Mouse (Mus musculus) left cerebral cortex, adult 18-20 months (tissue): ENCODE results near the gene Pde6g. TPM values are rescaled to one million over a fixed set of nuclear protein-coding genes. Genes with fewer than 3 reads are reported as not detected.
A peak's percentile ranks its signal among the peaks of the same experiment; 100 is the strongest.

Source experiments
- DNase-seq, 2 experiments: peaks; one replicate each; pipeline ENCODE4 v3.0.0; 2021 to 2022; ENCODE audit warnings: low spot score in 2 of 2, mixed read lengths in 1 of 2
- long read RNA-seq, 2 experiments: library from polyadenylated mRNA; stranded (forward); transcript quantifications; one replicate each; pipeline ENCODE4 v2.0.0; 2021
- total RNA-seq, 2 experiments: library from RNA; stranded (reverse); gene quantifications; 2 replicates each; pipeline ENCODE4 v1.2.3; 2021

Gene Pde6g
- total RNA-seq = under 1 TPM; 0.40 to 0.58 TPM
- long read RNA-seq, experiment 1, partial matches to known transcripts = 1 of 1 reads
- long read RNA-seq, experiment 1, other reads (novel, unspliced or antisense) = 0 of 1 reads
- long read RNA-seq, experiment 2 = 0 reads

DNA sequence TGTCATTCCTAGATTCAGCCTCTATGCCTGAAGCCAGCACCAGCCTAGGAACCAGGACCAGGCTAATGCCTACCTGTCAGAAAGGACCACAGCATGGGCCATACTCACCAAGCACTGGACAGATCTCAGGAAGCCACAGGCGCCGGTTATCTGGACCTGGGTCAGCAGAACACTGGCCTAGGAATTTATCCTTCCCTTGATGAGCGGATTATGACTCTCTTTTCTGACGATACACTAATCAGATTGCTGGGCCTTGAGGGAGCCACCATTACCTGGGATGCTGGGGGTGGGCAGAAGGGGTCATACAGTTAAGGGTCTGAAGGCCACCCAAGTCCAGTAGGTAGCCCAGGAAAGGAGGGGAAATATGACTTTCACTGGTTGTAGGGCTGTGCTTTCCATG, at the start of gene Pde6g:
Gene Pde6g, minus strand, starts transcription at position 195 of the 400 bp plus-strand sequence.
- DNase-seq = no peak

- DNase-seq = no peak
Measured at GRCm38 (mm10) chr11:120501701-120502100, 48.4 kb upstream of the Pde6g start.

DNA sequence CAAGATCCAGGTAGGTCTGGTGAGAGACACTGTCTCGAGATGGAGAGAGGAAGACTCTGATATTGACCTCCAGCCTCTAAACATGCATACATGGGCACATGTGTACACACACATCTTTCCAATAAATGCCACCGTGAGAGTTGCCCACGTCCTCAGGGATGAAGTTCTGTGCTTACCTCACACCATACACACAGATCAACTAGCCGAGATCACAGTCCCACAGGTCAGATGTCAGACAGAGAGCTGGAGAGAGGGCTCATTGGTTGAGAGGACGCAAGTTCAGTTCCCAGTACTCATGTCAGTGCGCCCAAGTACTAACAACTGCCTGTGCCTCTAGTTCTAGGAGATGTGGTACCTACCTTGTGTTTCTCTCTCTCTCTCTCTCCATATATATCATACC, 47.7 kb upstream of the Pde6g start:
- DNase-seq = no peak

- DNase-seq = no peak
Measured at GRCm38 (mm10) chr11:120500357-120500756, 47.1 kb upstream of the Pde6g start.

DNA sequence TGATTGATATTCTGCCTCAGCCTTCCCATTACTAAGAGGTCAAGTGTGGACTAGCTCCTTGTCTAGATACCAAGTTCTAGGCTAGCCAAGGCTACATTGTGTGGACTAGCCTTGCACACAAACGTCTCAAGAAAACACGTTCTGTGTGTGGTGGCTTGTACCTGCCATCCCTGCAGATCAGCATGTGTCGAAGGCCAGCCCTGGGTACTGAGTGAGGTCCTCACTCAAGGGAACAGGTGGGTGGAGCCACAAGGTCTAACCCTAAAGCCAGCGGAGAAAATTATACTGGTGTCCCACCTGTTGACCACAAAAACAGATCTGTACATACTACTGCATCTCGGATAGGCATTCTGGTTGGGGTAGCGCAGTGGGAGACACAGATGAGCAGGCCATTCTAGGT, 46.6 kb upstream of the Pde6g start:
- no peak for DNase-seq

- DNase-seq = no peak
Measured at GRCm38 (mm10) chr11:120498891-120499290, 45.6 kb upstream of the Pde6g start.

DNA sequence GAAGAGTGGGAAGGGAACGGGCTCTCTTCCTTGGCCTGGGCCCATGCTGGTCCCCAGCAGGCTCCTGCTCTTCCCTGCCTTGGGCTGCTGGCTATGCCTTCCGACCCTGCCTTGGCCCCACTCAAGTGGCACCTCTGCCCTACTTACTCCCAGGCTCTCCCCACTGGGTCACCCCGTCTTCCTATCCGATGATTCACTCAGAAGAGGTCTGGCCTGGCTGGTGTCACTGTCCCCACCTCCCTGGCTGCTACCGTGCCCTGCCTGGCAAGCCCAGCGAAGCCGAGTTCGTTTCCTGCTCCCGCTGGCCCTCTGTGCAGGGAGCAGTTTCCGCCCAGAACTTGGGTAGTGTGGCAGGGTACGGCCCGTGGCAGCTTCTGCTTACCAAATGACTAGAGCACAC, 44.9 kb upstream of the Pde6g start:
- no peak for DNase-seq

DNA sequence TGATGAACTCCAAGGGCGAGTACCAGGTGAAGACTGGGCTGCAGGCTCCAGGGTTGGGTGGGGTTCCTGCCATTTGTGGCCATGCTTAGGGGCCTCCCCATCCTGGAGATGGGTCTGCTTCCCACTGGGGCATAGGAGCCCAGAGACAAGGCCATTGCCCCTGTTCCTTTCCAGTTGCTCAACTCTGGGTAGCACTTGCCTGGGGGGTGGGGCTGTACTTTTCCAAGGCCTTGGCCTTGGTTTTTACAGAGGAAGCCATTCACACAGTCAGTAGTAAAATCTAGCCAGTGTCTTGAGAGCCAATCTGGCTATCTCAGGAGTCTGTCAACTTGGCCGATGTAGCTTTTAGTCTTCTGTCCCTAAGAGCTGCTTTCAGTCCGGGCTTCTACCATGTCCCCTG, 44.1 kb upstream of the Pde6g start:
- no peak for DNase-seq

DNA sequence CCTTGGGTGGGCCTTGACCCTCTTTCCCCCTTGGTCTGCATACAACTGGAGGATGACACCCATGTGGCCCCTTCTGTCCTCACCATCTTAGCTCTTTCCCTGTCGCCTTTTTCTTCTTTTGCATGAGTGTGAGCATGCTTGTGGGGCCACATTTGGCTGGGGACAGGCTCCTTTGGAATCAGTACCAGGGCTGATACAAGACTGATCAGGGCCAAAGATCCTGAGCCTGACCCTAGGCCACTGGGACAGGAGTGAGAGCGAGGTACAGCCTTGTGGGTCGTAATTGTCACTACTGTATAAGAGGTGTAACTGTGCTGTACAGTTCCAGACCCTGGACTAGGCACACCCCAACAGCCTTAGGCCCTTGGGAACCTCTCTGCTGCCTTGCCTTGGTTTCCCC, 40.6 kb upstream of the Pde6g start:
- DNase-seq = no peak

DNA sequence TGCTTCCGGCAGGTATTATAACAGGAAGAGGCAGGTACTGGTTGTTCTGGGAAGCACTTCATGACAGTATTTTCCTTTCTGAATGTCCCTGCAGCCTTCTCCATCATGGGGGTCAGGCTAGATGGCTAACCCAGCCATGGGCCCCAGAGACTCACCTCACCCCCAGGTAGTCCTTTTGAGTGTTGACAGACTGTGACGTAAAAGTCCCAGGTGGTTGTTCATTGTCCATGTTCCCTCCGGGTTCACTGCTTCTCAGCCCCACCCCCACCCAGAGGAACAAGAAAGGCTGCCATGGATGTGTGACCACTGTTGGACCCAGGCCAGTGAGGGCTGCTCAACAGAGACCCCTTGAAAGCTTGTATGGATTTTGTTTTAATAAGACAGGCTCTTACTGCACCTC, 40.1 kb upstream of the Pde6g start:
- DNase-seq = no peak

GRCm38 (mm10) chr11:120492878-120493203, 39.5 kb upstream of the Pde6g start:
- DNase-seq = no peak

DNA sequence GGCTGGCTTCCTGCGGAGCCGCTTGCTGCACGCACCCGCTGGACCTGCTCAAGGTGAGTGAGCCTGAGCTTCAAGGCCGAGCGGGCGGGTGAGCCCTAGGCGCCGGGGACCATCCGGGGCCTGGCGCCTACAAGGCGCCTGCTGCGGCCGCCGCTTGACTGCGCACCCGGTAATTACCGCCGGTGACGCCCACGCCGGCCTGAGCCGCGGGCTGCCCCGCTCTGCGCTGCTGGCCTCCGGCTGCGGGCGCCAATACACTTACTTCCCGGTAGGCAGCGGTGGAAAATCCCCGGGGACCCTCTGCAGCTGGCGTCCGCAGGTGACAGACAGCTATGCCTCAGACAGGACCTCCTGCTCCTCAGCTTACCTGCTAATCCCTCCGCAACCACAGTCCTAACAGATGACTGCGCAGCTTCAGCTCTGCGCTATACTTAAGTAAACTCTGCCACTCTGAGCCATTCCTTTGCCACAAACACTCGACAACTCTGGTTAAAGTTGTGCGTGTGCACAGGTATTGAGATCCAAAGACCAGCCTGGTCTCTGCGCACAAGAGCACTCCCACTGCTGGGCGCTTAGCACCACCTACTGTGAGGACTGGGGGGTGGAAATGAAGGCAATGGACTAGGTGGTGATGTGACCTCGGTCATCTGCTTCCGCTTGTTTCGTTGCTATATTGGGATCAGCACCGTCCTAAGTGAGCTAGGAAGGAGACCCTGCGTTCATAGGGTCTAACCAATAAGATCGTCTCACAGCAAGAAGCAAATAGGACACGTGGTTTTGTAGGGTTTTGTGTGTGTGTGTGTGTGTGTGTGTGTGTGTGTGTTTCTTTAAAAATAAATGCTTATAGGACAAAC, 39.0 kb upstream of the Pde6g start:
- DNase-seq = no peak

- DNase-seq = peak; percentile 80 to 88
Measured at GRCm38 (mm10) chr11:120491317-120492023, 38.2 kb upstream of the Pde6g start, which contains the start of gene Slc25a10. TSS of gene Slc25a10 (plus strand) at chr11:120491840.

DNA sequence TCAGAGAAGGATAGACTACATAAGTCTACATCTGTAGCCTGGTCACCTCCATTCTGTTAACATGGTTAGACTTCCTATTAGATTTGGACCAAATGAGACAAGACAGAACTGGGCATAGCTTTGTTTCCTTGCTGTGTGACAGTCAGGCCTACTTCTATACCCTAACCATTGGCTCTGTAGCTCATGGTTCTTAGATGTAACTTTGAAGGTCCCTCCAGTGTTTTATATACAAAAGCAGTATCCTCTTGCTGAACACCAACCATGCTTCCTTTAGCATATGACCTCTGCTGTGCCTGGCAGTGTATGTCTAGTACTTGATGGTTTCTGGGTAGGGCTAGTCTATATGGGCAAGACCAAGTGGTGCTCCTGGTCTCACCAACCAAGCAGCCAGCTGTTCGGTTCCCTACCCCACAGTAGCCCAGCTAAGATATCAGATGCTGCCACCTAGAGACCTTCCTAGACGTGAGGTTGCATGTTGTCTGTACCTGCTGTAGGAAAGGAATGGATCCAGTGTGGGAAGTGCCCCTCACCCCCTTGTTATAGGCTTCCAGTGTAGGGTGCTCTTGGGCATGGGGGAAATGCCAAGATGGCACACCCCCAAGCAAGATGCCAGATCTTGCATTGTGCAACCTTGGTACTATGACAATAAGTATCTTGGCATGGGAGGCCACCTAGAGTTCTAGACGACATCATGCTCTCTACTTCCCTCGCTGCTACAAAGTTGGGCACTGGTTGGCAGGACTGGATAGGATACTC, 37.2 kb upstream of the Pde6g start:
- no peak for DNase-seq

- peak; percentile 49 to 52 for DNase-seq
Measured at GRCm38 (mm10) chr11:120489054-120489761, 35.9 kb upstream of the Pde6g start.

- no peak for DNase-seq
Measured at GRCm38 (mm10) chr11:120488516-120488915, 35.2 kb upstream of the Pde6g start.

DNA sequence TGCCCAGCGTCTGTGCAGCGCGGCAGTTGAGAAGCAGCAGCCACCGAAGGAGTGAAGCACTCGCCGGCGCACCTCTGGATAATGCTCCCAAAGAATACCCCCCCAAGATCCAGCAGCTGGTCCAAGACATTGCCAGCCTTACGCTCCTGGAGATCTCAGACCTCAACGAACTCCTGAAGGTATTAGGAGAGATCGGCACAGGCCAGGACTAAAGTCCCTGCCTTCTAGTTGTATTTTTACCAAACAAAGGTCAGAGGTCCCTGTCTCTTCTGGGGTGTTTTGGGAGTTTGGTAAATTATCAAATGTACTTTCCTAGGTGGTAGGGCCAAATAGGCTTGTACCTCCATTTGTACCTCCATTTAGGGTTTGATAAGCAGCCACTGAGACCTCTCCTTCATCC, 32.0 kb upstream of the Pde6g start:
- no peak for DNase-seq

DNA sequence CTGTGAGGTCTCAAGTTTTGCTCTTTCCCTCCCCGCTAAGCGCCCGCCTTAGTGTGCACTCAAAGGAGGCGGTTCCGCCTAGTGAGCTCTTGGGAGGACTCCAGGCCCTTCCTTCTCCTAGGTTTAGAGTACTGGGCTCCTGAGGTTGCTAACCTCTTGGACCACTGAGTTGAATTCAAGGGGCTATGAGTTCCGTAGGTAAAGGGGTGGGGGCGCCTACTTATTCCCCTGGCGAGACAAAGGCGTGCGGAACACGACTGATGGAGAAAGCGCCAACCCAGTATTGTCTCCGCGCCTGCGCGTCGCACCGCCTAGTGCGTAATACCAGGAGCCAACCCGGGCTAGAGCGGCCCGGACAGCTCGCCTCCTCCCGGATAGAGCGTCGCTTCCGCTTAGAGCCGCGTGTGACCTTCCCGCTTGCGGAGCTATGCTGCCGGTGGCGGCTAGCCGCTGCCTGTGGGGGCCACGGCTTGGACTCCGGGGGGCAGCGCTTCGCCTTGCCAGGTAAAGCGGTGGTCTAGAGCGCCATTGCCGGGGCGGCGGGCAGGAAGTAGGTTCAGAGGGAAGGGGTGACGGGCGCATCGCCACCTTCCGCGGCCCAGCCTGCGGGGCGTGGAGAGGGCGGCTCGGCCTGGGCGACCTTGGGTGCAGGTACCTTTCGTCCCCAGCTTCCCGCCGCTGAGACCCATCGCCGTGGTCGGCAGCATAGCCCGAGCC, 31.1 kb upstream of the Pde6g start, which contains the start of gene Mrpl12:
Gene Mrpl12, plus strand, starts transcription at position 349 of the 717 bp plus-strand sequence.
- DNase-seq = peak; percentile 87 to 90

DNA sequence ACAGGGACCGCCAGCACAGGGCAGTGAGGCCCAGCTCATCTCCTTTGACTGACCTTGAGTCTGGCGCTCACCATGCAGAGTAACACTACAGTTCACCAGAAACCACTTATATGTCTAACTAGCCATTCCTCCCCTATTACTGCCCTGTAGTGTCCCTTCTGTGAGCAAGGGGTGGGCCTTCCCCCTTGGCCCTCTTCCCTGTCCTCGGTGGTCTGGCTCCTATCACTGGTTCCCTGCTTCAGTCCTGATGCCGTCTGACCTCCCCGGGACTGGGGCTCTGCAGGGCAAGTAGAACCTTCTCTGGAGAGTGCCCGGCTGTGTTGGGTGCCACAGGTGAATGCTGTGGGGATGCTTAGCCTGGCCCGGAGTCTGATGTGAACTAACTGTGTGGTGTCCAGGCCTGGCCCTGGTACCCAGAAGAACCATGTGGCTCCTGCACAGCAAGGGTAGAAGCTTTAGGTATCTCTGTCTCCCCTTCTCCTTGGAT, 30.2 kb upstream of the Pde6g start:
- DNase-seq = no peak

DNA sequence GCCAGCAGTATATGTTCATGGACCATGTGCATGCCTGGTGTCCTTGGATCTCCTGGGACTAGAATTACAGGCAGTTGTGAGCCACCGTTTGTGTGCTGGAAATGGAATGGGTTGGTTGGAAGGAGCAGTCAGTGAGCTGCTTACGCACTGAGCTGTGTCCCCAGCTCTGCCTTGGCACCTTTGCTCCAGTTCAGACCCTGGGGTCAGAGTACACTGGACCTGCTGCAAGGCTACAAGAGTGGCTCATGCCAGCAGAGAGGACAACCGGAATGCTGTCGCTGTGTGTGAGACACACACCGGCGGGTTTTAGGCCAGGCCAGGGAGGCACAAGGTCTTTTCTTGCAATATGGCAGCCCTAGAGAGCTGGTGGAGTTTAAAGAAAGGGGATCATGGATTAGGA, 18.8 kb upstream of the Pde6g start:
- DNase-seq = no peak
